Mouse (Mus musculus) stomach, adult 2 months (tissue): ENCODE data around the gene Pde10a. TPM values are rescaled to one million over a fixed set of nuclear protein-coding genes. Genes with fewer than 3 reads are reported as not detected.

Experiments used
- polyA plus RNA-seq: library from polyadenylated mRNA; depleted of rRNA; stranded (reverse); fragments of >200 nt; gene quantifications from 2 replicates; pipeline ENCODE4 v1.2.3, GENCODE M21; 2012; rRNA removed

Gene Pde10a
- 0.12 and 0.83 TPM in 2 replicates for polyA plus RNA-seq

GRCm38 (mm10) chr17:8525225-8525721 lies at the start of gene Pde10a:
Gene Pde10a (plus strand): TSS chr17:8525372.

DNA sequence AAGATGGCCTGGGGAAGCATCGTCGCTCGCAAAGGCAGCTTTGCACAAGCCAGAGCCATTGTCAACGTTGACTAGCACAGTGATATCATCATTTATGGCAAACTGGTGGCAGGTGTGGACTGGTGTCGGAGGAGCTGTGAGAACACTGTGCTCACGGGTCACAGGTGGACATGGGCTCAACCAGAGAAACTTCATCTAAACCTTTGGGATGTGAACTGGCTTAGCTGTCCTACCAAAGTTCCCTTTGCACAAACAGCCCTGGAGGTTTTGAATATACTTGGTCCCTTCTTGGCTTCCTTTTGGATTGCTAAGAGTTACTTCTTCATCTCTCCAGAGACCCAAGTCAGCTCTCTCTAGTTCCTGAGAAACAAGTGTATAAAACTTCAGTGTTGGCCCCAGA lies 41.7 kb downstream of the Pde10a start, which contains the start of gene Gm17087:
Gm17087 (minus strand) TSS at position 101 of the 400 bp plus-strand sequence.

GRCm38 (mm10) chr17:8988119-8988807 lies 463.1 kb downstream of the Pde10a start, which contains the start of gene 1700010I14Rik:
Gene 1700010I14Rik (plus strand): TSS chr17:8988333.

Other genes starting within 250 kb of the Pde10a start
- 33.0 and 35.4 TPM in 2 replicates for gene Mpc1, start 242.5 kb upstream of the Pde10a start, polyA plus RNA-seq
- gene Sft2d1, start 214.3 kb upstream of the Pde10a start, polyA plus RNA-seq: 81.8 and 82.4 TPM in 2 replicates
- 1.1 and 1.3 TPM in 2 replicates for gene Prr18, start 187.9 kb upstream of the Pde10a start, polyA plus RNA-seq
- gene T2, start 169.4 kb upstream of the Pde10a start, polyA plus RNA-seq: not detected in 2 replicates
- not detected in 2 replicates for gene T, start 90.9 kb upstream of the Pde10a start, polyA plus RNA-seq
- not detected in 2 replicates for gene Gm17087, start 41.6 kb downstream of the Pde10a start, polyA plus RNA-seq